Mouse (Mus musculus): Measurements from ENCODE around the gene Ugcg. TPM values are rescaled to one million over a fixed set of nuclear protein-coding genes. Genes with fewer than 3 reads are reported as not detected.

The Ugcg gene
- total and polyA plus RNA-seq, 2 experiments from 2014 or later = 22.8 to 68.5 TPM

DNA sequence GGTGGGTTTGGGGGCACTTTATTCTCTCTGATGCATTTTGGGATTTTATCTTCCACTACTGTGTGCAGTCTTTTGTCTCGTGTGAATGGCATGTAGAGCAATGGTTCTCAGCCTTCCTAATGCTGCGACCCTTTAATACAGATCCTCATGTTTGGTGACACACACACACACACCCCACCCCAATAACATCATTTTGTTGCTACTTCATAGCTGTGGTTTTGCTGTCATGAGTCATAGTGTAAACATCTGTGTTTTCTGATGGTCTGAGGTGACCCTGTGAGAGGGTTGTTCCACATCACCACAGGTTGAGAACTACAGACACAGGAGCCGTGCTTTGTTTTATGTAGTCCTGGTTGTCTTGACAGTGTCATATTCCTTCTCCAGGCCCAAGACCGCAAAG, 15.6 kb downstream of the Ugcg start:
- H3K4me3 ChIP-seq (ENCODE audit: low read depth, low read length) = no peak overlapping the region
- H3K9me3 ChIP-seq (ENCODE audit: low read length) = no peaks in the 10 kb centered on the region
- no peak for DNase-seq (ENCODE audit: low spot score)
- no peak overlapping the region for H3K27ac ChIP-seq (ENCODE audit: low read depth, low read length)
- H3K36me3 ChIP-seq (ENCODE audit: insufficient read depth, low read length) = no peaks in the 10 kb centered on the region
- no peaks in the 10 kb centered on the region for H3K27me3 ChIP-seq (ENCODE audit: insufficient read depth, low read length)
- H3K4me1 ChIP-seq (ENCODE audit: insufficient read depth, low read length) = 0 out of 2 replicates have a peak, but pooled peaks cover 4% of the 10 kb centered on the region
- WGBS = 79% methylated on average over 4 of the region's 4 CpGs
- no peak overlapping the region for H3K9ac ChIP-seq (replicated peaks; ENCODE audit: low read length, poor library complexity, severe bottlenecking)
- ATAC-seq (ENCODE audit: low FRiP score) = no peak
- no peak for TF ChIP-seq CTCF (IDR thresholded peaks at IDR 0.05)
- no peak overlapping the region for H3K4me2 ChIP-seq (ENCODE audit: low read depth, low read length, poor library complexity, severe bottlenecking)

GRCm38 (mm10) chr4:59205758-59206340, 16.8 kb downstream of the Ugcg start:
- Histone ChIP-seq H3K9me3 (ENCODE audit: low read length) (no peaks in the 10 kb centered on the region), H3K36me3 (ENCODE audit: insufficient read depth, low read length) (peaks cover 5% of the 10 kb centered on the region; the same call in 1 of the 2 replicates), H3K4me1 (ENCODE audit: insufficient read depth, low read length) (0 out of 2 replicates have a peak, but pooled peaks cover 4% of the 10 kb centered on the region), H3K4me3 (ENCODE audit: low read depth, low read length) (no peak overlapping the region), H3K9ac (replicated peaks; ENCODE audit: low read length, poor library complexity, severe bottlenecking) (no peak overlapping the region), H3K27me3 (ENCODE audit: insufficient read depth, low read length) (no peaks in the 10 kb centered on the region), H3K27ac (ENCODE audit: low read depth, low read length) (no peak overlapping the region), H3K4me2 (ENCODE audit: low read depth, low read length, poor library complexity, severe bottlenecking) (no peak overlapping the region)
- TF ChIP-seq CTCF (IDR thresholded peaks at IDR 0.05) = no peak
- 53% methylated on average over 2 of the region's 2 CpGs for WGBS
- ATAC-seq (ENCODE audit: low FRiP score) = no peak
- DNase-seq (ENCODE audit: low spot score) = no peak

DNA sequence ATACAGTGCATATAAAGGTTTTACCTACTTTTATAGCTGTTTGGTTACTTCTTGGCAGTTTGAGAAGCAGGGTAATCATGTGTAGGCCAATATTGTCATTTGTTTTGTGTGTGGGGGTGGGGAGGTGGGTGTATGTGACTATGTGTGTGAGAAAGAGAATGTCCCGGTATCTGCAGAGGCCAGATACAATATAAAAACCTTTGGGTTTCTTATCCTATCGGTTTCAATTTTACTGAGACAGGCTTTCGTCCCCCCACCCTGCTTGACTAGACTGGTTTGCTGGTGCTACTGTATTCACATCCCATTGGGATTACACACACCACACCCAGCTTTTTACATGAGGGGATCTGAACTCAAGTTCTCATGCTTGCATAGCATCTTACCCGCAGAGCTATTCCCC, 17.5 kb downstream of the Ugcg start:
- WGBS = 87% methylated on average over 4 of the region's 4 CpGs
- 0 out of 2 replicates have a peak, but pooled peaks cover 4% of the 10 kb centered on the region for H3K4me1 ChIP-seq (ENCODE audit: insufficient read depth, low read length)
- H3K4me3 ChIP-seq (ENCODE audit: low read depth, low read length) = no peak overlapping the region
- DNase-seq (ENCODE audit: low spot score) = no peak
- H3K27ac ChIP-seq (ENCODE audit: low read depth, low read length) = no peak overlapping the region
- H3K36me3 ChIP-seq (ENCODE audit: insufficient read depth, low read length) = peaks cover 5% of the 10 kb centered on the region; the same call in 1 of the 2 replicates
- H3K9me3 ChIP-seq (ENCODE audit: low read length) = no peaks in the 10 kb centered on the region
- H3K9ac ChIP-seq (replicated peaks; ENCODE audit: low read length, poor library complexity, severe bottlenecking) = no peak overlapping the region
- no peaks in the 10 kb centered on the region for H3K27me3 ChIP-seq (ENCODE audit: insufficient read depth, low read length)
- TF ChIP-seq CTCF (IDR thresholded peaks at IDR 0.05) = no peak
- no peak overlapping the region for H3K4me2 ChIP-seq (ENCODE audit: low read depth, low read length, poor library complexity, severe bottlenecking)
- no peak for ATAC-seq (ENCODE audit: low FRiP score)

DNA sequence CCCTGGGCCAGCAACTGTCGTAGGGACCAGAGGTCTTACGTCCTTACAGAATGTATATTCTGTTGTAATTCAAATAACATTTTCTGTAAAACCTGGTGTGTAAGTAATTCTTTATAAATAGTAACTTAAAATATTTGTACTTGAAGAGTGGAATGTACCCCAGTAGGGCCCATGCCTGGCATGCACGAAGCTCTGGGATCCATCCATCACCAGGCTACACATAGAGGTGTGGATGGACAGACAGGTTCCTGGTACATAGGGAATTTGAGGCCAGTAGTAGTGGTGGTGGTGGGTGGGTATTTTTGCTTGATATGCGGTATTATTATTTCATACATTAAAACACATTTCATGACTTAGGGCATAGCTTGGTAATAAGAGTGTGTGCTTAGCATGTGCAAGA, 19.6 kb downstream of the Ugcg start:
- no peak overlapping the region for H3K9ac ChIP-seq (replicated peaks; ENCODE audit: low read length, poor library complexity, severe bottlenecking)
- TF ChIP-seq CTCF (IDR thresholded peaks at IDR 0.05) = no peak
- no peak overlapping the region for H3K4me2 ChIP-seq (ENCODE audit: low read depth, low read length, poor library complexity, severe bottlenecking)
- ATAC-seq (ENCODE audit: low FRiP score) = no peak
- H3K27ac ChIP-seq (ENCODE audit: low read depth, low read length) = no peak overlapping the region
- H3K4me1 ChIP-seq (ENCODE audit: insufficient read depth, low read length) = 0 out of 2 replicates have a peak, but pooled peaks cover 4% of the 10 kb centered on the region
- H3K4me3 ChIP-seq (ENCODE audit: low read depth, low read length) = no peak overlapping the region
- WGBS = 93% methylated on average over 4 of the region's 4 CpGs
- no peak for DNase-seq (ENCODE audit: low spot score)
- H3K36me3 ChIP-seq (ENCODE audit: insufficient read depth, low read length) = peaks cover 5% of the 10 kb centered on the region; the same call in 1 of the 2 replicates
- H3K9me3 ChIP-seq (ENCODE audit: low read length) = no peaks in the 10 kb centered on the region
- H3K27me3 ChIP-seq (ENCODE audit: insufficient read depth, low read length) = no peaks in the 10 kb centered on the region

- no peak for TF ChIP-seq CTCF (IDR thresholded peaks at IDR 0.05)
- DNase-seq (ENCODE audit: low spot score) (no peak), ATAC-seq (ENCODE audit: low FRiP score) (no peak)
- H3K9me3 ChIP-seq (ENCODE audit: low read length) = no peaks in the 10 kb centered on the region
- no peak overlapping the region for H3K27ac ChIP-seq (ENCODE audit: low read depth, low read length)
- H3K36me3 ChIP-seq (ENCODE audit: insufficient read depth, low read length) = peaks cover 17% of the 10 kb centered on the region
- no peak overlapping the region for H3K4me2 ChIP-seq (ENCODE audit: low read depth, low read length, poor library complexity, severe bottlenecking)
- no peaks in the 10 kb centered on the region for H3K27me3 ChIP-seq (ENCODE audit: insufficient read depth, low read length)
- H3K4me1 ChIP-seq (ENCODE audit: insufficient read depth, low read length) = no peaks in the 10 kb centered on the region
- WGBS = 92% methylated on average over 9 of the region's 9 CpGs
- H3K9ac ChIP-seq (replicated peaks; ENCODE audit: low read length, poor library complexity, severe bottlenecking) = no peak overlapping the region
- no peak overlapping the region for H3K4me3 ChIP-seq (ENCODE audit: low read depth, low read length)
These were observed 22.1 kb downstream of the Ugcg start for GRCm38 (mm10) chr4:59211181-59211580.

GRCm38 (mm10) chr4:59213833-59214232, 24.8 kb downstream of the Ugcg start:
- no peak for TF ChIP-seq CTCF (IDR thresholded peaks at IDR 0.05)
- peaks cover 23% of the 10 kb centered on the region for H3K36me3 ChIP-seq (ENCODE audit: insufficient read depth, low read length)
- no peaks in the 10 kb centered on the region for H3K27me3 ChIP-seq (ENCODE audit: insufficient read depth, low read length)

More at GRCm38 (mm10) chr4:59213833-59214232, 24.8 kb downstream of the Ugcg start:
- 79% methylated on average over 4 of the region's 4 CpGs for WGBS
- no peak overlapping the region for H3K9ac ChIP-seq (replicated peaks; ENCODE audit: low read length, poor library complexity, severe bottlenecking)
- H3K27ac ChIP-seq (ENCODE audit: low read depth, low read length) = no peak overlapping the region
- no peak overlapping the region for H3K4me3 ChIP-seq (ENCODE audit: low read depth, low read length)
- ATAC-seq (ENCODE audit: low FRiP score) (no peak), DNase-seq (ENCODE audit: low spot score) (no peak)
- H3K9me3 ChIP-seq (ENCODE audit: low read length) = no peaks in the 10 kb centered on the region
- H3K4me2 ChIP-seq (ENCODE audit: low read depth, low read length, poor library complexity, severe bottlenecking) = no peak overlapping the region
- H3K4me1 ChIP-seq (ENCODE audit: insufficient read depth, low read length) = no peaks in the 10 kb centered on the region
